Mouse (Mus musculus) spleen, postnatal 4 days (tissue): ENCODE data around the gene Hes5.

Source experiments
- DNase-seq, 2 experiments: peaks; one replicate each; pipeline ENCODE4 v3.0.0; 2022; ENCODE audit warnings: low spot score in 2 of 2

Gene Hes5

GRCm38 (mm10) chr4:155011312-155012025 lies 50.7 kb downstream of the Hes5 start:
- no peak for DNase-seq
